Mouse (Mus musculus): ENCODE results near the gene Hmcn1.

DNA sequence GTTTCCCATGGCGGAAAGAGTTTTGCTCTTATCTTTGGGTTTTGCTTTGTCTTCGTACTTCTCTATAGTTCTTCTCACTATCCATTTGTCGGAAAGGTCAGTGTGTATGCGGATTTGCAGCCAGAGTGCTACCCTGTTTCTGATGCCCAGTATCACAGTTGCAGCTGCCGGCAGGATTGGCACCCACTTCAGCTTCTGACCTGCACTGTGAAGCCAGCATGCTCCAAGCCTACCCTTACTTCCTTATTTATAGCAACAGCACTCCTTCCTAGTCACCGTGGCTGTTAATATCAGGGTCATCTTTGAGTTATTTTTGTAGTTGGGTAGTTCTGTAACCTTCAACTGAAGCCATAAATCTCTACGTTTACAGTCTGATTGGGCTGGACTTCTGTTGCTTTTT lies 412.7 kb downstream of the Hmcn1 start:
- TF ChIP-seq POLR2A (IDR thresholded peaks at IDR 0.05; ENCODE audit: borderline replicate concordance, control insufficient read depth, low read depth, low read length) (no peak), CTCF (IDR thresholded peaks at IDR 0.05; ENCODE audit: control insufficient read depth, insufficient read depth, low read length) (no peak)
